Mouse (Mus musculus): ENCODE measurements at regions not wholly inside any gene's neighbourhood (a gene's known extent, or its start where the extent isn't known, plus 50 kb on each side); places are given as distances from the start of the nearest gene placed in this dataset.

DNA sequence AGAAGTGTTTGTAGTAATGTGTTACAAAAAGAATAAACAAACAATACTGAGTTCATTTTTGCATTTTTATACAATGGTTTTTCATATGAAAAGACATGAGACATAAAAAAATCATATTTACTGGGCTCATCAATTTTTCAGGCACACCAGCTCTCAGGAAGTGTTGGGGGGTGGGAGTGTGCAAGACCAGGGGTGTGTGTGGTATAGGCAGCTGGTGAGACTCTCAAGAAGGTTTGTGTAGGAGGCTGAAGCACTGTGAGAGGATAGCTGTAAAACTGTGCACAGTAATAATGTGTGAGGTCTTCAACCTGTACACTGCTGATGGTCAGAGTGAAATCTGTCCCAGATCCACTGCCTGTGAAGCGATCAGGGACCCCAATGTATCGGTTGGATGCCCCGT lies 733.7 kb downstream of the Rpia start:
- Histone ChIP-seq H3K36me3 (ENCODE audit: control insufficient read depth, insufficient read depth, low read length) (no peaks in the 10 kb centered on the region), H3K27ac (ENCODE audit: insufficient read depth, low read length) (no peak overlapping the region), H3K4me3 (ENCODE audit: extremely low read depth, insufficient read depth, insufficient read length) (no peak overlapping the region), H3K4me1 (ENCODE audit: control insufficient read depth, insufficient read depth, insufficient read length) (no peaks in the 10 kb centered on the region), H3K27me3 (ENCODE audit: control insufficient read depth, insufficient read depth, low read length) (no peaks in the 10 kb centered on the region)
- WGBS: 86% methylated on average over 3 of the region's 3 CpGs
- DNase-seq (ENCODE audit: low read depth in 1 of 2, low spot score in 2 of 2): no peak
- no peak for TF ChIP-seq POLR2A (IDR thresholded peaks at IDR 0.05; ENCODE audit: low read depth, low read length)
- TF ChIP-seq CTCF (IDR thresholded peaks at IDR 0.05; ENCODE audit: extremely low read depth, insufficient read depth, insufficient read length, insufficient replicate concordance): no peak

DNA sequence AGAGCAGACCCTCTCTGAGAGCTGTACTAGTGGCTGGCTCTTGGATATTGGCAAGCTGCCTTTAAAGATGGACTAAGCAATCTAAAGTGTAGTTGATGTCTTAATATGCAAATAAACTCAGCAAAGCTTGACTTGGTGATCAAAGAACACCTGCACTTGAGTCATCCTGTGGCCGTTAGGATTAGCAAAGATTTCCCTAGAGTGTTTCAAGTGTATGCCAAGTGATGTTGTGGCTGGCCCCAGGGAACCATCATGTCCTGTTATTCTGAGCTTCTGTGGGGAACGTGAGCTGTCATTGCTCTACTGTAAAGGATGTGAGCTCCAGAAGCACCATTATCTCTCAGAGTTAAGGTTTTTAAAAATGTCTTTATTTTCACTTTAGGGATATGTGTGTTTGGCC lies 751.1 kb downstream of the Rpia start:
- WGBS: 38% methylated on average over 2 of the region's 2 CpGs
- TF ChIP-seq CTCF (IDR thresholded peaks at IDR 0.05; ENCODE audit: extremely low read depth, insufficient read depth, insufficient read length, insufficient replicate concordance) (no peak), POLR2A (IDR thresholded peaks at IDR 0.05; ENCODE audit: low read depth, low read length) (no peak)

DNA sequence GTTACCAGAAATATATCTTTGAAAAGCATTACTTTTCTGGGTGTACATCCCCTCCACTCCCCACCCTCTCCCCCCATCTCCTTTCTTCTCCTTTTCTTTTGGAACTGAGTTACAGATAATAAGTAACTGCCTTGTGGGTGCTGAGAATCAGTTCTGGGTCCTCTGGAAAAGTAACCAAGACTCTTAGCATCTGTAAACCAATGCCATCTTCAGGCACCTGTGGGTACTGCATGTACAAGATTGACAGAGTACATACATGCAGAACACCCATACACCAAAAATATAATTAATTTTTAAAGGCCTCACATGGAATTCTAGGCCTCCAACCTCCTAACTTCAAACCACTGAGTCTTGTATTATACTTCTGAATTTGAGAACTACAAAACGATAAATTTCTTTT lies 758.4 kb downstream of the Rpia start:
- WGBS: 82% methylated on average over 1 of the region's 1 CpGs
- TF ChIP-seq CTCF (IDR thresholded peaks at IDR 0.05; ENCODE audit: extremely low read depth, insufficient read depth, insufficient read length, insufficient replicate concordance): no peak
- TF ChIP-seq POLR2A (IDR thresholded peaks at IDR 0.05; ENCODE audit: low read depth, low read length): no peak
- Histone ChIP-seq H3K27me3 (ENCODE audit: control insufficient read depth, insufficient read depth, low read length) (no peaks in the 10 kb centered on the region), H3K4me3 (ENCODE audit: extremely low read depth, insufficient read depth, insufficient read length) (no peak overlapping the region), H3K4me1 (ENCODE audit: control insufficient read depth, insufficient read depth, insufficient read length) (no peaks in the 10 kb centered on the region), H3K27ac (ENCODE audit: insufficient read depth, low read length) (no peak overlapping the region), H3K36me3 (ENCODE audit: control insufficient read depth, insufficient read depth, low read length) (no peaks in the 10 kb centered on the region)
- peak in 1 of 2 experiments; percentile 4 for DNase-seq (ENCODE audit: low read depth in 1 of 2, low spot score in 2 of 2)

More for the DNA sequence above, 751.1 kb downstream of the Rpia start:
- no peaks in the 10 kb centered on the region for H3K36me3 ChIP-seq (ENCODE audit: control insufficient read depth, insufficient read depth, low read length)
- H3K4me1 ChIP-seq (ENCODE audit: control insufficient read depth, insufficient read depth, insufficient read length): 0 out of 2 replicates have a peak, but pooled peaks cover 2% of the 10 kb centered on the region
- no peak for DNase-seq (ENCODE audit: low read depth in 1 of 2, low spot score in 2 of 2)
- H3K27ac ChIP-seq (ENCODE audit: insufficient read depth, low read length): no peak overlapping the region
- H3K4me3 ChIP-seq (ENCODE audit: extremely low read depth, insufficient read depth, insufficient read length): no peak overlapping the region
- H3K27me3 ChIP-seq (ENCODE audit: control insufficient read depth, insufficient read depth, low read length): no peaks in the 10 kb centered on the region

DNA sequence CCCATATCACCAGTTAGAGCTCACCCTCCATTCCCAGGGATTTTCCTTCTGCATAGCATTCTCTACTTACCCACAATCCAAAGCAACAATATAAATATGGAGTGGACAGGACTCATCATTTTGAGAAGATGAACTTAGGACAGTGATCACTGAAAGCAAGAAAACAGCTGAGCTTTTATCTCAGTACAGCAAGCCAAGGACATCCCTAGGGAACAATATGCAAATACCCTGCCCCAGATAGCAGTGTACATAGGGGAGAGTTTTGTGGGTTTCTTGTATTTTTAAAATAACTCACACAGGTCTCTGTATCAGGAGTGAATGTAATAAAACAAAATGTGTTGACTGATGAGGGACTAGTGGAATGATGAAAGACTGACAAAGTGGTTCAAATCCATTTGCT lies 780.5 kb downstream of the Rpia start:
- Histone ChIP-seq H3K27ac (ENCODE audit: insufficient read depth, low read length) (no peak overlapping the region), H3K36me3 (ENCODE audit: control insufficient read depth, insufficient read depth, low read length) (no peaks in the 10 kb centered on the region), H3K27me3 (ENCODE audit: control insufficient read depth, insufficient read depth, low read length) (no peaks in the 10 kb centered on the region), H3K4me3 (ENCODE audit: extremely low read depth, insufficient read depth, insufficient read length) (no peak overlapping the region), H3K4me1 (ENCODE audit: control insufficient read depth, insufficient read depth, insufficient read length) (no peaks in the 10 kb centered on the region)
- no peak for DNase-seq (ENCODE audit: low read depth in 1 of 2, low spot score in 2 of 2)
- TF ChIP-seq CTCF (IDR thresholded peaks at IDR 0.05; ENCODE audit: extremely low read depth, insufficient read depth, insufficient read length, insufficient replicate concordance) (no peak), POLR2A (IDR thresholded peaks at IDR 0.05; ENCODE audit: low read depth, low read length) (no peak)

Data from spleen, adult 2 months (tissue).